Mouse (Mus musculus) forebrain, embryonic 11.5 days (tissue): ENCODE results near the gene Plcb1. TPM values are rescaled to one million over a fixed set of nuclear protein-coding genes. Genes with fewer than 3 reads are reported as not detected.

ENCODE experiments used
- ATAC-seq: fragments of 200-750 bp; cut with Nextera tagmentation; replicated peaks from 2 replicates; pipeline ENCODE4 v1.8.0; 2017; ENCODE audit warnings: moderate TSS enrichment; ENCODE audit not compliant: low FRiP score
- DNase-seq: peaks from one replicate; pipeline ENCODE4 v3.0.0-alpha.2; 2017; ENCODE audit warnings: low spot score
- H3K27ac ChIP-seq: fragments of 300-500 bp; sonication (generic); 2 replicates; pipeline ENCODE4 v1.5.1; 2014; ENCODE audit warnings: low read depth, low read length
- H3K27me3 ChIP-seq: fragments of 300-500 bp; sonication (generic); 2 replicates; pipeline ENCODE4 v1.6.1; 2014; ENCODE audit warnings: mild to moderate bottlenecking, low read length, mixed read lengths; ENCODE audit not compliant: control insufficient read depth, insufficient read depth
- H3K36me3 ChIP-seq: fragments of 300-500 bp; sonication (generic); 2 replicates; pipeline ENCODE4 v1.6.1; 2014; ENCODE audit warnings: mild to moderate bottlenecking, low read length, moderate library complexity, mixed read lengths; ENCODE audit not compliant: control insufficient read depth, insufficient read depth
- H3K4me1 ChIP-seq: fragments of 300-500 bp; sonication (generic); replicated peaks from 2 replicates; pipeline ENCODE4 v1.6.1; 2014; ENCODE audit warnings: low read length, mixed read lengths; ENCODE audit not compliant: control insufficient read depth, insufficient read depth
- H3K4me2 ChIP-seq: fragments of 300-500 bp; sonication (generic); 2 replicates; pipeline ENCODE4 v1.6.1; 2014; ENCODE audit warnings: low read depth, mild to moderate bottlenecking, low read length, moderate library complexity, mixed read lengths; ENCODE audit not compliant: severe bottlenecking
- H3K4me3 ChIP-seq: fragments of 300-500 bp; sonication (generic); 2 replicates; pipeline ENCODE4 v1.5.1; 2014; ENCODE audit warnings: low read depth, low read length
- H3K9ac ChIP-seq: fragments of 300-500 bp; sonication (generic); 2 replicates; pipeline ENCODE4 v1.6.1; 2014; ENCODE audit warnings: low read length
- H3K9me3 ChIP-seq: fragments of 300-500 bp; sonication (generic); 2 replicates; pipeline ENCODE4 v1.6.1; 2016; ENCODE audit warnings: low read length, mixed read lengths; ENCODE audit not compliant: control insufficient read depth
- WGBS: fragments of 180-500 bp; shearing (Covaris S2); extraction: QIAGEN DNeasy Blood & Tissue Kit; methylation state at CpG from one replicate; pipeline ENCODE4 v1.1.7; 2014; 5-methylcytosine and 5-hydroxymethylcytosine counted together
- polyA plus RNA-seq: library from polyadenylated mRNA; unstranded; fragments of >200 nt; fragmentation: Nextera tagmentation; extraction: Ambion mirVana; gene quantifications from 2 replicates; pipeline ENCODE4 v1.2.1, GENCODE M21; 2014

The Plcb1 gene
- polyA plus RNA-seq, 1 experiment from 2014 or later = 12.8 TPM

DNA sequence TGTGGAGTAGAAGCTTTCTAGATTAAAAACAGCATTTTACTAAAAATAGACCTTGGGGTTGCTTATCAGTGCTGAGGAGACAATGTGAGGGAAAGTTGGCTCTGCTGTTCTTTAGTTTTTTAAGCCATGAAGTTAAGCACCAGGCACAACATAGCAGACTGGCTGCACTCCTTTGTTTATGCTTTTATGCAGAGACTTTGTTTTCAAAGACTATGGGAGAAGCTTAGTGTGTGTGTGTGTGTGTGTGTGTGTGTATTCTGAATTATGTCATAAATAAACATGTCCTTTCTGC lies 86.6 kb downstream of the Plcb1 start:
- ATAC-seq (no peak), DNase-seq (no peak)
- Histone ChIP-seq H3K27me3 (no peaks in the 10 kb centered on the region), H3K27ac (no peak overlapping the region), H3K9ac (no peak overlapping the region), H3K4me1 (no peaks in the 10 kb centered on the region), H3K4me3 (no peak overlapping the region), H3K36me3 (no peaks in the 10 kb centered on the region), H3K4me2 (no peak overlapping the region), H3K9me3 (no peaks in the 10 kb centered on the region)

DNA sequence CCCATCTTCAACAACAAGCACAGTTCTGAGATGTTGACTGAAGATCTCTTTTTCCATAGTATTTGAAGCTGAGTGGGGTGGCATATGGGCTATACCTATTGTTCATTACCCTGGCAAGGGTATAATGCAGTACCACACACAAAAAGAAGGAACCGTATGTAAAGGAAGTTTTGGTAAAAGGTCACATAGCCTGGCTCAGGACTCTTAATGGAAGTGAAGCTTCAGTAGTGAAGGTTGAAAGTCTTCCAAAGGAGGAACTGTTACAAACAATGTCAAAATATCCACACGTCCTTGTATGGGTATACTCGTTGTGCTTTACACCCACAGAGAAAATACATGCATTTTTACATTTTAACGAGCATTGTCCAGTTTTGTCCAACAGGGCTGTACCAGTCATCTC lies 91.3 kb downstream of the Plcb1 start:
- 85% methylated on average over 4 of the region's 4 CpGs for WGBS

DNA sequence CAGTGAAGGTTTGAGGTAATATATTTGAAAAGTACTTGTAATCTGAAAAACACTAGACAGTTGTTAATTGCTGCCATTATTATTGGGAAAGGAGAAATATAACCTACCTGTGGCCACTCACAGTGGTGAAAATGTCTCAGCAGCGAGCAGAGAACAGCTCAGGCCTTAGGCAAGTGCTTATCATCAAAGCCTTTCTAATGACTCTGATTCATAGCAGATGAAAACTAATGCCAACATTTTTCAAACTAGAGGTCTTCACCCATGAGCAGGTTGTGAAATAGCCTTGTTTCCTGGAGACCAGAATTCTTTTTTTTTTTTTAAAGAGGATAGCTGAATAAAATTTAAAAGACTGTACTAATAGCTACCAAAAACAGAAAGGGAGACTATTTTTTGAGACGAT lies 105.3 kb downstream of the Plcb1 start:
- H3K4me3 ChIP-seq = no peak overlapping the region
- H3K27me3 ChIP-seq = no peaks in the 10 kb centered on the region
- no peaks in the 10 kb centered on the region for H3K4me1 ChIP-seq
- no peak overlapping the region for H3K27ac ChIP-seq
- DNase-seq = no peak
- no peaks in the 10 kb centered on the region for H3K9me3 ChIP-seq
- H3K9ac ChIP-seq = no peak overlapping the region
- ATAC-seq = no peak
- no peak overlapping the region for H3K4me2 ChIP-seq
- 78% methylated on average over 2 of the region's 2 CpGs for WGBS
- no peaks in the 10 kb centered on the region for H3K36me3 ChIP-seq

More for the DNA sequence above, 91.3 kb downstream of the Plcb1 start:
- no peaks in the 10 kb centered on the region for H3K4me1 ChIP-seq
- ATAC-seq = no peak
- H3K4me3 ChIP-seq = no peak overlapping the region
- H3K9ac ChIP-seq = no peak overlapping the region
- H3K4me2 ChIP-seq = no peak overlapping the region
- H3K36me3 ChIP-seq = no peaks in the 10 kb centered on the region
- DNase-seq = no peak
- no peak overlapping the region for H3K27ac ChIP-seq
- no peaks in the 10 kb centered on the region for H3K9me3 ChIP-seq
- no peaks in the 10 kb centered on the region for H3K27me3 ChIP-seq

DNA sequence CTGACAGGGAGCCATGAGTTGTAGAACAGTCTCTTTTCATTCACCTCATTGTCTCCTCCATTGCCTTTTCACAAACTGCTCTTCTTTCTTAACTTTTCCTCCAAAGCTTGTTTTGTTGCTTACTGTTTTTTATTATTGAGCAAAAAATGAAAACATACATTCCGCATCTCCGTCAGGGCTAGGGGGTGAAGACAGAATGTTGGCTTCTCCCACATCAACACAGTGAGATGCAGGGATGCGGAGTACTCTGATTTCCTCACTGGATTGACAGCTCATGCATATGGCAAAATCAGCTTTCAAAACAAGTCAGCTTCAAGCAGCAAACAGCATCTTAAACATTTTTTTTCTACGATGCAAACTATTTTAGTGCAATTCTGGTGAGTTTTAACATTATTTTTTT lies 108.9 kb downstream of the Plcb1 start:
- WGBS = 87% methylated on average over 4 of the region's 4 CpGs
- Histone ChIP-seq H3K4me2 (no peak overlapping the region), H3K9me3 (no peaks in the 10 kb centered on the region), H3K4me1 (no peaks in the 10 kb centered on the region), H3K36me3 (no peaks in the 10 kb centered on the region), H3K27me3 (no peaks in the 10 kb centered on the region), H3K9ac (no peak overlapping the region), H3K27ac (no peak overlapping the region), H3K4me3 (no peak overlapping the region)
- no peak for ATAC-seq
- no peak for DNase-seq

DNA sequence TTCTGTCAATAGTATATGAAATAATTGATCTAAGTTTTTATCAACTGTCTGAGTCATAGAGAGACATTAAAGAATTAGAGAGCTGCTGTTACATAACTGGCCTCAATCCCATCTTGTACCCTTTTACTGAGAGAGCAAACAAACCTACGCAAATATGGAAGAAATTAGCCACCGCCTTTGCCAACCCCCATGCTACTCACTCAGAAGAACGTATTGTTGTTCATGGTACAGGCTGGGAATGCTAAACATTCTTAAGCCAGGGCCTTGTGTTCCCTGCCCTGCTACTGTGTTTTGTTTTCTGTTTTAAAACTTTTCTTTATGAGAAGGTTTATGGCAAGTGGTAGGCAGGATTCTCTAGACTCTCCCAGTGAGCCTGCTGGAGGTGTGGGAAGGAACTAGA lies 110.3 kb downstream of the Plcb1 start:
- ATAC-seq = no peak
- Histone ChIP-seq H3K4me3 (no peak overlapping the region), H3K27me3 (no peaks in the 10 kb centered on the region), H3K9me3 (no peaks in the 10 kb centered on the region), H3K4me2 (no peak overlapping the region), H3K4me1 (no peaks in the 10 kb centered on the region), H3K9ac (no peak overlapping the region), H3K27ac (no peak overlapping the region), H3K36me3 (no peaks in the 10 kb centered on the region)
- no peak for DNase-seq
- WGBS = 78% methylated on average over 3 of the region's 3 CpGs

DNA sequence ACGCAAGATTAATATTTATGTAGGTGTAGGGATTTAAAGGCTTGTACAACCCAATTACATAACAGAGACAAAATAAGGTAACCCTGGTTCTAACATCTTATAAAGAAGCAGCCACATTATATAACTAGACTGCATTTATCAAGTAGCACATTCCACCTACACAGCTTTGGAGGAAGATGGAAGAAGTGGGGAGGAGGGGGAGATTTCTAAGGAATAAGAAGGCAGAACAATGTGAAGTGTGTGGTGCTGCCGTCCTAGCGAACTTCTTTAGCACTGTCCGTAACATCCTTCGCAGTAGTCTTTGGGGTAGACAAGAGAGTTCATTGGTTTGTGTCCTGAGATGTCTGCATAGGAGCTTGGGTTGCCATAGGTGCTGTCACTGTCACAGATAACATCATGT lies 111.2 kb downstream of the Plcb1 start:
- no peak overlapping the region for H3K9ac ChIP-seq
- H3K4me2 ChIP-seq = no peak overlapping the region
- H3K9me3 ChIP-seq = no peaks in the 10 kb centered on the region
- H3K36me3 ChIP-seq = no peaks in the 10 kb centered on the region
- no peak overlapping the region for H3K4me3 ChIP-seq
- no peak overlapping the region for H3K27ac ChIP-seq
- no peaks in the 10 kb centered on the region for H3K4me1 ChIP-seq
- 93% methylated on average over 5 of the region's 5 CpGs for WGBS
- no peak for DNase-seq
- H3K27me3 ChIP-seq = no peaks in the 10 kb centered on the region
- no peak for ATAC-seq

DNA sequence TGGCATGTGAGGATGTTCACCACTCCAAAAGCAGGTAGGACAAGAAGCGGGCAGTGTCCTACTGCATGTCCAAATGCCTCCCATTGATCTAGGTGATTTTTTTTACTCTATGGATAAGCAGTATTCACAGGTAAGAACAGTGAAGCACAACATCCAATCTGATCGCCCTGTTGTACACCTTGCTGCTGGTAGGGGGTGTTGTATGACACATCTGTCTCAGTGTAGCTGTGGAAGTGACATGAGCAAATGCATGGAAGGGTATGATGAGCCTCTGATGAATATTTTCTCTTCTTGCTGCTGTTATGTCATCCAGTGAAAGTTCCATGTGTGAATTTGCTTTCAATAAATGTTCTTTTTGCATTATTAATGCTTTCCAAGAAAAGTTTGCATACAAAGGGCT lies 115.7 kb downstream of the Plcb1 start:
- no peaks in the 10 kb centered on the region for H3K4me1 ChIP-seq

DNA sequence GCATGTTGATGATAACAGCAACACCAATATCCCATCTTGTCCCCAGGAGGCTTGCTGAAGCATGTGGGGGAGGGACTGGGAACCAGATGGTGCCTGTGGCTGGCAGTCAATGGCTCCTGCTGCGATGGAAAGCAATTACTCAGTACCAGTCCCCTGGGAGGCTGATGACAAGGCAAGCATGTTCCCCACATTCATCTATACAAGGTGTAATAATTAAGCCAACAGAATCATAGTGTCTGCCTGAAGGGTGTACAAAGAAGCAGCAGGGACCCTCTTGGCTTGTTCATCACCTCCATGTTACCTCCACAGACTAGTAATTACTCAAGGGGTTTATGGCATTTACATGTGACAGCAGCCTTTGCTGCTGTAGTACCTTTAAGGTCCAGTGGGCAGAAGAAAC lies 125.0 kb downstream of the Plcb1 start:
- H3K4me3 ChIP-seq = no peak overlapping the region
- ATAC-seq = peak; percentile 86
- DNase-seq = no peak
- H3K9me3 ChIP-seq = no peaks in the 10 kb centered on the region
- H3K4me2 ChIP-seq = no peak overlapping the region
- H3K9ac ChIP-seq = no peak overlapping the region
- 67% methylated on average over 1 of the region's 1 CpGs for WGBS
- no peaks in the 10 kb centered on the region for H3K36me3 ChIP-seq
- H3K4me1 ChIP-seq = no peaks in the 10 kb centered on the region; the same call in 1 of the 2 replicates
- no peaks in the 10 kb centered on the region for H3K27me3 ChIP-seq
- H3K27ac ChIP-seq = no peak overlapping the region; the same call in 1 of the 2 replicates

More for the DNA sequence above, 115.7 kb downstream of the Plcb1 start:
- Histone ChIP-seq H3K4me3 (no peak overlapping the region), H3K4me2 (no peak overlapping the region), H3K27me3 (no peaks in the 10 kb centered on the region), H3K27ac (no peak overlapping the region), H3K9me3 (no peaks in the 10 kb centered on the region), H3K9ac (no peak overlapping the region), H3K36me3 (no peaks in the 10 kb centered on the region)
- WGBS = 85% methylated on average over 2 of the region's 2 CpGs
- 0 out of 2 replicates have a peak, but pooled peaks have one; percentile 18 for ATAC-seq
- no peak for DNase-seq

DNA sequence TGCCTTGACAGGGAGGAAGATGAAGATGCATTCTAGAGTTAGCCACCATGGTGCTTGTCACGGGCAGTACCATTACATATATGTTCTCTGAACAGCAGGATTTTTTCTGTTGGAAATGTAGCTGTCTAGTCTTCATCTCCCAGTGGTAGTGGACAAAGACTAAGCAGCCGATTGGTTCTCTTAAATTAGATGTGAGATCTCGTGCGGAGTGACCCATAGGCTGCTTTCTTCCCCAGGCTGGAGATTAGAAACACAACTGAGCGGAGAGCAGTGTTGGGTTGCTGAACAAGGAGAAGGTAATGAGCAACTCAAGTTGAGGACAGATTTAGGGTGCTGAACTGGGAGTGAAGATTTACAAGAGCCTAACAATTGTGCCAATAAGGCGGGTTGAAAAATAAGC lies 125.5 kb downstream of the Plcb1 start:
- H3K36me3 ChIP-seq = no peaks in the 10 kb centered on the region
- H3K4me1 ChIP-seq = no peaks in the 10 kb centered on the region; the same call in 1 of the 2 replicates
- H3K4me3 ChIP-seq = no peak overlapping the region
- H3K27ac ChIP-seq = peak overlapping the region; percentile 32; the same call in 1 of the 2 replicates
- no peak overlapping the region for H3K4me2 ChIP-seq
- DNase-seq (no peak), ATAC-seq (no peak)
- H3K9ac ChIP-seq = no peak overlapping the region
- 86% methylated on average over 6 of the region's 6 CpGs for WGBS
- H3K27me3 ChIP-seq = no peaks in the 10 kb centered on the region
- H3K9me3 ChIP-seq = no peaks in the 10 kb centered on the region
